Mouse (Mus musculus): Measurements from ENCODE around the gene Aven.

DNA sequence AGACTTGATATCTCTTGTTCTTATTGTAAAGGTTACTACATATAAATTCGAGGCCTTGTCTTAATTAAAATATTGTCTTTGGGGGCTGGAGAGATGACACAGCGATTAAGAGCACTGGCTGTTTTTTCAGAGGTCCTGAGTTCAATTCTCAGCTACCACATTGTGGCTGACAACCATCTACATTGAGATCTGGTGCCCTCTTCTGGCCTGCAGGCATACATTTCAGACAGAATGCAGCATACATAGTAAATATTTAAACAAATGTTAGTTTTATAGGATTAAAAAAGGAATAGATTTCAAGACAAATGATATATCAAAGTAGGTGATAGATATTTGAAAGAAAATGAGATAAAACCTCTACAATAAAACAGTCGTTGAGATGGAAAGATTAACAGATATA lies 32.2 kb upstream of the Aven start:
- no peak for TF ChIP-seq CTCF (IDR thresholded peaks at IDR 0.05; ENCODE audit: low read depth)
- no peak for TF ChIP-seq EP300 (IDR thresholded peaks at IDR 0.05; ENCODE audit: low read depth)

All from heart, postnatal 0 days (tissue).